Mouse (Mus musculus): ENCODE measurements around the gene Pard3b. TPM values are rescaled to one million over a fixed set of nuclear protein-coding genes. Genes with fewer than 3 reads are reported as not detected.

The Pard3b gene
- polyA plus RNA-seq, 1 experiment from 2014 or later = 20.4 TPM

- Histone ChIP-seq H3K9ac (no peak overlapping the region), H3K36me3 (no peaks in the 10 kb centered on the region), H3K4me2 (no peak overlapping the region), H3K27ac (no peak overlapping the region), H3K4me3 (replicated peaks) (no peak overlapping the region), H3K4me1 (no peaks in the 10 kb centered on the region), H3K9me3 (replicated peaks) (no peaks in the 10 kb centered on the region), H3K27me3 (no peaks in the 10 kb centered on the region)
- no peak for ATAC-seq (replicated peaks; ENCODE audit: low FRiP score)
- WGBS = 54% methylated on average over 2 of the region's 2 CpGs
These were observed 911.9 kb downstream of the Pard3b start for GRCm38 (mm10) chr1:62550546-62550945.

- H3K4me2 ChIP-seq = no peak overlapping the region
- no peak for ATAC-seq (replicated peaks; ENCODE audit: low FRiP score)
- H3K36me3 ChIP-seq = no peaks in the 10 kb centered on the region
- no peaks in the 10 kb centered on the region for H3K27me3 ChIP-seq
- H3K4me1 ChIP-seq = no peaks in the 10 kb centered on the region
- no peak overlapping the region for H3K27ac ChIP-seq
- H3K4me3 ChIP-seq (replicated peaks) = no peak overlapping the region
- 85% methylated on average over 6 of the region's 6 CpGs for WGBS
- no peaks in the 10 kb centered on the region for H3K9me3 ChIP-seq (replicated peaks)
- H3K9ac ChIP-seq = no peak overlapping the region
These were observed 912.9 kb downstream of the Pard3b start for GRCm38 (mm10) chr1:62551516-62551915.

GRCm38 (mm10) chr1:62555838-62556237, 917.2 kb downstream of the Pard3b start:
- Histone ChIP-seq H3K27ac (no peak overlapping the region), H3K4me2 (no peak overlapping the region), H3K9ac (no peak overlapping the region), H3K27me3 (no peaks in the 10 kb centered on the region), H3K4me1 (no peaks in the 10 kb centered on the region), H3K36me3 (no peaks in the 10 kb centered on the region), H3K4me3 (replicated peaks) (no peak overlapping the region), H3K9me3 (replicated peaks) (no peaks in the 10 kb centered on the region)
- no peak for ATAC-seq (replicated peaks; ENCODE audit: low FRiP score)
- WGBS = 5% methylated on average over 1 of the region's 1 CpGs

GRCm38 (mm10) chr1:62562987-62563386, 924.4 kb downstream of the Pard3b start:
- no peaks in the 10 kb centered on the region for H3K36me3 ChIP-seq
- WGBS = 90% methylated on average over 7 of the region's 7 CpGs
- H3K9ac ChIP-seq = no peak overlapping the region
- H3K27me3 ChIP-seq = no peaks in the 10 kb centered on the region
- no peak for ATAC-seq (replicated peaks; ENCODE audit: low FRiP score)
- H3K4me3 ChIP-seq (replicated peaks) = no peak overlapping the region
- no peaks in the 10 kb centered on the region for H3K9me3 ChIP-seq (replicated peaks)
- no peak overlapping the region for H3K27ac ChIP-seq
- no peaks in the 10 kb centered on the region for H3K4me1 ChIP-seq
- no peak overlapping the region for H3K4me2 ChIP-seq

- Histone ChIP-seq H3K36me3 (no peaks in the 10 kb centered on the region), H3K4me1 (no peaks in the 10 kb centered on the region), H3K4me3 (replicated peaks) (no peak overlapping the region), H3K27ac (no peak overlapping the region), H3K9ac (no peak overlapping the region), H3K4me2 (no peak overlapping the region), H3K27me3 (no peaks in the 10 kb centered on the region), H3K9me3 (replicated peaks) (no peaks in the 10 kb centered on the region)
- no peak for ATAC-seq (replicated peaks; ENCODE audit: low FRiP score)
- 56% methylated on average over 13 of the region's 13 CpGs for WGBS
These were observed 925.9 kb downstream of the Pard3b start for GRCm38 (mm10) chr1:62564245-62565119.

- Histone ChIP-seq H3K27ac (no peak overlapping the region), H3K4me3 (replicated peaks) (no peak overlapping the region), H3K4me2 (no peak overlapping the region), H3K36me3 (no peaks in the 10 kb centered on the region), H3K9ac (no peak overlapping the region), H3K9me3 (replicated peaks) (no peaks in the 10 kb centered on the region), H3K4me1 (no peaks in the 10 kb centered on the region), H3K27me3 (no peaks in the 10 kb centered on the region)
- WGBS = 81% methylated on average over 9 of the region's 9 CpGs
- ATAC-seq (replicated peaks; ENCODE audit: low FRiP score) = no peak
These were observed 926.6 kb downstream of the Pard3b start for GRCm38 (mm10) chr1:62565120-62565809.

GRCm38 (mm10) chr1:62566596-62566995, 928.0 kb downstream of the Pard3b start:
- 27% methylated on average over 4 of the region's 4 CpGs for WGBS
- no peaks in the 10 kb centered on the region for H3K27me3 ChIP-seq
- no peak overlapping the region for H3K27ac ChIP-seq
- H3K9me3 ChIP-seq (replicated peaks) = no peaks in the 10 kb centered on the region
- H3K4me3 ChIP-seq (replicated peaks) = no peak overlapping the region
- H3K36me3 ChIP-seq = no peaks in the 10 kb centered on the region
- no peaks in the 10 kb centered on the region for H3K4me1 ChIP-seq
- no peak overlapping the region for H3K4me2 ChIP-seq
- no peak overlapping the region for H3K9ac ChIP-seq
- no peak for ATAC-seq (replicated peaks; ENCODE audit: low FRiP score)

- Histone ChIP-seq H3K4me2 (no peak overlapping the region), H3K9me3 (replicated peaks) (no peaks in the 10 kb centered on the region), H3K4me1 (0 out of 2 replicates have a peak, but pooled peaks cover 4% of the 10 kb centered on the region), H3K4me3 (replicated peaks) (no peak overlapping the region), H3K27ac (no peak overlapping the region), H3K27me3 (no peaks in the 10 kb centered on the region), H3K36me3 (no peaks in the 10 kb centered on the region), H3K9ac (no peak overlapping the region)
- no peak for ATAC-seq (replicated peaks; ENCODE audit: low FRiP score)
- 79% methylated on average over 3 of the region's 3 CpGs for WGBS
These were observed 938.4 kb downstream of the Pard3b start for GRCm38 (mm10) chr1:62576939-62577590.

GRCm38 (mm10) chr1:62579024-62579765, 940.6 kb downstream of the Pard3b start:
- H3K9me3 ChIP-seq (replicated peaks) = no peaks in the 10 kb centered on the region
- no peak for ATAC-seq (replicated peaks; ENCODE audit: low FRiP score)

GRCm38 (mm10) chr1:62580314-62580935, 941.8 kb downstream of the Pard3b start:
- H3K4me3 ChIP-seq (replicated peaks) = no peak overlapping the region
- no peak overlapping the region for H3K4me2 ChIP-seq
- no peaks in the 10 kb centered on the region for H3K9me3 ChIP-seq (replicated peaks)
- H3K9ac ChIP-seq = no peak overlapping the region
- no peaks in the 10 kb centered on the region for H3K36me3 ChIP-seq
- no peak for ATAC-seq (replicated peaks; ENCODE audit: low FRiP score)
- 59% methylated on average over 4 of the region's 4 CpGs for WGBS
- no peaks in the 10 kb centered on the region for H3K27me3 ChIP-seq
- 0 out of 2 replicates have a peak, but pooled peaks cover 4% of the 10 kb centered on the region for H3K4me1 ChIP-seq
- no peak overlapping the region for H3K27ac ChIP-seq

More at GRCm38 (mm10) chr1:62579024-62579765, 940.6 kb downstream of the Pard3b start:
- WGBS = 65% methylated on average over 7 of the region's 7 CpGs
- no peak overlapping the region for H3K4me2 ChIP-seq
- H3K9ac ChIP-seq = no peak overlapping the region
- 0 out of 2 replicates have a peak overlapping the region, but pooled peaks have one; percentile 2 for H3K27ac ChIP-seq
- no peaks in the 10 kb centered on the region for H3K36me3 ChIP-seq
- no peaks in the 10 kb centered on the region for H3K27me3 ChIP-seq
- 0 out of 2 replicates have a peak, but pooled peaks cover 4% of the 10 kb centered on the region for H3K4me1 ChIP-seq
- H3K4me3 ChIP-seq (replicated peaks) = no peak overlapping the region

- Histone ChIP-seq H3K4me2 (no peak overlapping the region), H3K9me3 (replicated peaks) (no peaks in the 10 kb centered on the region), H3K36me3 (no peaks in the 10 kb centered on the region), H3K4me3 (replicated peaks) (no peak overlapping the region), H3K27ac (no peak overlapping the region), H3K4me1 (0 out of 2 replicates have a peak, but pooled peaks cover 4% of the 10 kb centered on the region), H3K27me3 (no peaks in the 10 kb centered on the region), H3K9ac (no peak overlapping the region)
- ATAC-seq (replicated peaks; ENCODE audit: low FRiP score) = no peak
- WGBS = 89% methylated on average over 4 of the region's 4 CpGs
These were observed 943.9 kb downstream of the Pard3b start for GRCm38 (mm10) chr1:62582476-62582875.
